Mouse (Mus musculus): ENCODE data around the gene Fgf15.
A peak's percentile ranks its signal among the peaks of the same experiment; 100 is the strongest.

The Fgf15 gene

DNA sequence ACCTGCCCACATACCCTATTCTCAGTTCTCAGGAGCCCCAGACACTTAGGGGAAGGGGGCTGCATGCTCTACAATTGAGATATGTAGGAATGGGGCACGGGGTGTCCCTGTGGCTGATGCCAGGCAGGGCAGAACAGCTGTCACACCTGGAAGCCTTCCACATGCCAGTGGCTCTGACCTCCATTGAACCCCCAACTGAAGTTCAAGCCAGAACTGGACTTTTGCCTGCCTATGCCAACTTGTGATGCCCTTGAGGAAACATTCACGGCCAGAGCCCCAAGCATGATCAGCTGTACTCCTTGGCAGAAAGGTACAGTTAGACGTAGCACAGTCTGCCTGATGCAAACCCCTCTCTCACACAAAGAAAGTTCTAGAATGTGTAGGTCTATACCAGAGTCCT lies 37.0 kb downstream of the Fgf15 start:
- no peak for DNase-seq

DNA sequence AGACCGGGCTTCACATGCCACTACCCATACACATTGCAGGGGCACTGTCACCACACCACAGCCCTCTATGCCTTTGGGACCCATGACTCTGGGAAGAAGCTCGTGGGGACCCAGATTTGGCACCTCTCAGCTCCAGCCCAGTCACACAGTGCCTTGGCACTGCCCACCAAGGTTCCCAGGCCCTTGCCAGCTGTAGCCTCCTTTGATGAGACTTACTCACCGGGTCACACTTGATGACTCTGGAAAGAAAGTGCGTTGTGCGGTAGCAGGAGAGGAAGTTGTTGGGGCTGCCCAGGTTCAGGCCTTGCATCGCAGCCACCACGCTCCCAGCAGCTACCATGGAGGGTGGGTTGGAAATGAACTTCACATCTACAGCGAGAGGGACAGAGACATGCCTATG lies 37.5 kb downstream of the Fgf15 start:
- no peak for DNase-seq

DNA sequence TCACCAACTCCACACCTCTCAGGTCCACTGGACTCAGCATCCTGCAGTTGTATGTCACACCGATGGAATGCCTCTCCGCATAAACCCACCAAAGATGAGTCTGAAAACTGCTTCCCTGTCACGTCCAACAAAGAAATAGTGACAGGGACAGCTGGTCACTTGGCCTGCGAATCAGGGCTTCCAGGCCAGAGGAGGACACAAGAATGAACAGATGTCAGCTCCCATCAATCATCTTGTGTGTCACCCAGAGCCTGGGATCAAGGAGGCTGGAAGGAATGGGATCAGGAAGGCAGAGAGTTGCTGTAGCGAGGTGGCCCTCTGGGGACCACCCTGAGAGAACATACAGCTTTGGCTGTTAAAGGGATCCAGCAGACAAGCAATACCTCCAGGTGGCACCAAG lies 38.6 kb downstream of the Fgf15 start:
- no peak for DNase-seq

DNA sequence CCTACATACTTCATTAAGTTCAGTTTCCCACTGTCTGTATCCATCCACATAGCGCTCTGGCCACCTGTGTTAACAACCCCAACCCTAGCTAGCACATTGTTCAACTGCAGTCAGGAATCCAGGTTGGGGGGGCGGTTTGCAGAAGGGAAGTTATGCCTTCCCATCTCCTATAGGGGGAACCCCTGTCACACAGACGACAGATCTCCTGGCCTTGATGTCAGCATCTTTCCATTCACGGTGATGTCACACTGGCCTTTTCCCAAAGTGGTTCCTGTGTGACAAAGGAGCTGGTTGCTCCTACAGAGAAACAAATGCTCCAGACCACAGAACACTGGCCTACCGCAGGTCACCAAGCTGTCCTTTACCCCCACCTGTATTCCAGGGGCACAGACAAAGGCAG lies 39.2 kb downstream of the Fgf15 start:
- peak; percentile 37 for DNase-seq

DNA sequence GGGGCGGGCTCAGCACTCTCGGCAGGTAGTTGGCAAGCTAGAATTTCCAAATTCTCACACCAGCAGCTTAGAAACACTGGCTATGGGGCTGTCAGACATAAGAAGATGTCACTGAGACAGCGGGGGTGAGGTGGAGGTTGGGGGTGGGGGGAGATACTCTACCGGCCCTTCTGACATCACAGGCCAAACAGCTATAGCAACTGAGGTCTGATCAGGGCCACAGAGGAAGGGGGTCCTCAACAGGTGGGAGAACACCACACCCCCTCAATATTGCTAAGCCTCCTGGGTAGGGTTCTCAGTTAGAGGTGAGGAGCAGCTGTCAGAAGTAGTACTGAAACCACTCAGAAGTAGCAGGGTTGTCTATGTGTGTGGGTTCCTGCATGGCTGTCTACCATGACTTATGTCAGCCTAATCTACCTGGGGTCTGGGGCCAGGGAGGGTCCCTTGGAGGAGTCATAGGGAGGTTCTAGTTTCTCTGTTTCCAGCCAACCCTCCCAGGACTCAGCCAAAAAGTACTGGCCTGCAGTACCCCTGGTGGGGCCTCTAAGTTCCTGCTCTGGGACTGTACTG lies 40.1 kb downstream of the Fgf15 start:
- no peak for DNase-seq

DNA sequence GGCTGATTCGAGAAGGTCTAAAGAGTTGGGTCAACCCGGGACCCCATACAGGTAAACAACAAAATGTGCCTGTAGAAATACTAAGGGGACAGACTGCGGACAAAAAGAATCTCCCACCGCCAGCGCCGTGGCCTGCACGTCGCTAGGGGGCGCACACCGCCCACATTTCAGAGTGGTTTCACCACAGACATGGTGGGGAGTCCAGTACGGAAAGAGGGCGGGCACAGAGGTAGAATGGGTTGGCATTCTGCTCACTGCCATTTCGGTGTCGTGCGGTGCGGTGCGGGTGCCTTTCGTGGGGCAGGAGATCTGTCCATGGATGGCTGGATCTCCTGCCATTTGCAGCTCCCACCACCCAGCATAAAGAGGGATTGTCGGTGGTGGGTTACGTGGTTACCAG lies 41.2 kb downstream of the Fgf15 start:
- DNase-seq: peak; percentile 93

DNA sequence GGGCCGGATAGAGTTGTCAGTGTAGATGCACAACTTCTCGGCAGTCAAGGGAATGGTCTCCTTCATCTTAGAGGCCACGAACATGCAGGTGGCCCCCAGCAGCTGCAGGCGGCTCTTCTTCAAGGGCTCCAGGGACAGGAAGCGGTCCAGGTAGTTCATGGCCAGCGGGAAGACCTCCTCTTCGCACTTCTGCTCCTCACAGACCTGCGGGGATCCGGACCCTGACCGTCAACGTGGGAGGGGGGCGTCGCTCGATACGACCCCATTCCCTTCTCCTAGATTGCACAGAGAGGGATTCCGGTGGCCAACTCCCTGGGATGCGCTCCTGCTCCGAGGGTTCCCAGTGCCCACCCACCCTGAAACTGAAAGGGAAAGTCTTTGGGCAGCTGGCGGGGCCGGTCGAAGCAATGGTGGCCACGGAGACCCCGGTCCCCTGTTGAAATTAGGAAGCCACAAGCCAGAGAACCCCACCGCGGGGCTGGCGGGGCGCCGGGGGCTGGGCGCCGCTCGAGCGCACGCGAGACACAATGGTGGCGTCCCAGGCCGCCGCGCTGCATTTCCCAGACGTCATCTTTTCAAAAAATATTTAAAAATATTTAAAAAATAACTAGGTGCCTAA lies 41.7 kb downstream of the Fgf15 start:
- DNase-seq: peak; percentile 19

DNA sequence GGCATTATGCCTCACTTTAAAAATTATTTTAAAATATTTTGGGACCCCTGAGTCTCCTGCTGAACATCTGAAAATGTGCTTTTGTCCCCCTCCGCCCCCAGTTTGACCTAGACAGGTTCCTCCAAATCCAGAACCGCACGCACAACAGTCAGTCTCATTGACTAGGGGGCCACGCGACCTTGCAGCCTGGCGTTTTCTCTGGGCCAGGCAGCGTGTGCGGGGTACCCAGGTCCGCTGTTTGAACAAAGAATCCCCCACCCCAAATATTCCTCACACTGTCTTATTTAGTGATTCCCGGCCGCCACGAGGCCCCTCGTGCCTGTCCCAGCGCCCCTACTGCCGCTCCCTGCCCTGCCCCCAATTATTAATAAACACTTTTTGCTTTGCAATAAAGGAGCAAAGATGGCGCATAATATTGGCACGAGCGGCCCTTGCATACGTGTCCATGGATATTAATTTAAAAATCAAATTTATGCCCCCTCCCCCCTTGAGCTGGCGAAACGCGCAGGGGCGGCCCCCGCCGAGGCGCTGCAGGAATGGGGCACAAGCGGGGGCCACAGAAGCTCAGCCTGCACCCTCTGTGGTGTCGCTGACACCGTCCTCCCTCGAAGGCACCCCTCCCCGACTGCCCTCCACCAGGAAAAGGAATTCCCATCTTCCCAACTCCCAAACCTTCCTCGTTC lies 42.5 kb downstream of the Fgf15 start:
- DNase-seq: peak; percentile 10

DNA sequence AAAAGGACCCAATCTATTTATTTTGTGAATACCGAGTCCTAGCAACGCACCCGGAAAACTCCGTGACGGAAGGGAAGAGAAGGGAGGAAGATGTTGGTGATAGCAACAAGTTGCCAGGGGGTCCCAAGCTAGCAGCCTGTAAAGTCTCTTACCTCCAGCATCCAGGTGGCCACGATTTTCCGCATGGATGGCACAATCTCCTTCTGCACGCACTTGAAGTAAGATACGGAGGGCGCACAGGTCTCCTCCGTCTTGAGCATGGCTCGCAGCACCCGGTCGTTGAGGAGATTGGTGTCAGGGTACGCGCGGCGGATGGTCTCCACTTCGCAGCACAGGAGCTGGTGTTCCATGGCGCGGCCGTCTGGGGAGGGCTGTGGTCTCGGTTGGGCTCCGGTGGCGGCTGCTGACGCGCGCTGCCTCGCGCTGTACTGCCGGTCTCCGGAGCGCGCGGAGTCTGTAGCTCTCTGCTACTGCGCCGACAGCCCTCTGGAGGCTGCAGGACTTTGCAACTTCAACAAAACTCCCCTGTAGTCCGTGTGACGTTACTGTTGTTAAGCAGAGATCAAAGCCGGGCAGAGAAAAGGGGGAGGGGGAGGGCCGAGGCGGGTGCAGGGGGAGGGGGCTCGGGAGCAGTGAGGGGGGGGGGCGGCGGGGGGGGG lies 43.1 kb downstream of the Fgf15 start, which contains the start of gene Ccnd1:
Ccnd1 (minus strand) TSS at position 582 of the 659 bp plus-strand sequence.
- peak; percentile 71 for DNase-seq

DNA sequence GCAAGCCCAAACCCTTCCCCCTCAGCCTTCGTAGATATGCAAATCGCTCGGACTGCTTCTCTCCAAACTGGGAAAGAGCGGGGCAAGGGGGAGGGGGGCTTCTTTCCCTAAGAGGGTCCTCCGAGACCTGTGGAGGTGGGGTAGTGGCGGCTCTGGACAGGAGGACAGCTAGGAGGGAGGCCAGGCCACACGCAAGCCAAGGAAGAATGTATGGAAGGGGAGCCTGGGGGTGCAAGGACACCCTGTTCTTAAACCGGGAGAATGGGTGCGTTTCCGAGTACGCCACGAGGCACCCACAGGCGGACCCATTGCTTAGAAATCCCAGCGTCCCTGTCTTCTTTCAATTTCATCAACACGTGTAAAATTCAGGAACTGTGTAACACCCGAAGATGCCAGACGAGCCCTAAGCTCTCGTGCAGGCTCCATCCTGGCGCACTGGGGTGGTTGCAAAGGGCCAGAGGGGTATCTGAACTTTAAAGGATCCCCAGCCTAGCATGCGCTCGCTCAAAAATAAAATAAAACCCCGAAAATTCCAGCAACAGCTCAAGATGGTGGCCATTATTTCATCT lies 43.8 kb downstream of the Fgf15 start:
- DNase-seq: no peak

DNA sequence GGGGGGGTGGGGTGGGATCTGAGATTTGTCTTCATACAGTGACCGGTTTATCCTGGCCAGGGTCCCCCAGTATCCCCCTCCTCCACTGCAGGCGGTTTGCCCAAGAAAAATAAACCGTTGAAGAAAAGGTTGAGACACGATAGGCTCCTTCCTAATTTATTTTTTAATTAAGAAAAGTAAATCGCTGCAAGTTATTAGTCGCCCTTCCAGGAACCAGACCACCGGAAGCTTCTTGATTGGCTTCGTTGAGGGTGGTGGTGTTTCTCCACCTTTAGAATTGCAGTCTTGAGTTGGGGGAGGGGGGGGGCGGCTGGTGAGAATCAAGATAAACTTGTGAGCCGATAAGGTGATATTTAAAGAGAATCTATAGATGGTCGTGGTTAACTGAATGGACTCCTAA lies 44.3 kb downstream of the Fgf15 start:
- DNase-seq: no peak

DNA sequence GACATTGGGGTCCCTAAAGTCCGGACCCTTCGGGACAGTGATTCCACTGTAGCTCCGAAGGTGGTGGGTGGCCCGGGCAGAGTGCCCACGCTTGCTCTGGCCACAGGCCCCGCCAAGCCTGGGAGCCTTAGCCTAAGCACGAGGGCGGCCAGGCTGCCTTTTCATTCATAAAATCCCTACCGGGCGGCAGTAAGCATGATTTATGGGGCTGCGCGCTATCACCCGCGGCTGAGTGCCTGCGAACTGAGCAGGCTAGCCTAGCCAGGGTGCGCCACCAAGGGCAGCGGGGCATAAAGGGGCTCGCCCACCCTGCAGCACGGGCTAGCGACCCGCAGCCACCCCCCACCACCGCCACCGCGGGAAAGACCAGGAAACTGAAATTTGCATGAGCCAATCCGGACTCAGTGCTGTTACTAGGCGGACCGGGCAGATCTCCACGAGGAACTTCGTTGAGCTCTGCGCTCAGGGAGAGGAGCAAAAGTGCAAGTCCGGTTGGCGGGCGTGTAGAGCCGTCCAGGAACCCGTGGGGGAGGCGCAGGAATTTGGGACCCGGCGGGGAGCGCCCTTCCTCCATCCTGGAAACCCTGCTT lies 45.0 kb downstream of the Fgf15 start:
- DNase-seq: peak; percentile 85

DNA sequence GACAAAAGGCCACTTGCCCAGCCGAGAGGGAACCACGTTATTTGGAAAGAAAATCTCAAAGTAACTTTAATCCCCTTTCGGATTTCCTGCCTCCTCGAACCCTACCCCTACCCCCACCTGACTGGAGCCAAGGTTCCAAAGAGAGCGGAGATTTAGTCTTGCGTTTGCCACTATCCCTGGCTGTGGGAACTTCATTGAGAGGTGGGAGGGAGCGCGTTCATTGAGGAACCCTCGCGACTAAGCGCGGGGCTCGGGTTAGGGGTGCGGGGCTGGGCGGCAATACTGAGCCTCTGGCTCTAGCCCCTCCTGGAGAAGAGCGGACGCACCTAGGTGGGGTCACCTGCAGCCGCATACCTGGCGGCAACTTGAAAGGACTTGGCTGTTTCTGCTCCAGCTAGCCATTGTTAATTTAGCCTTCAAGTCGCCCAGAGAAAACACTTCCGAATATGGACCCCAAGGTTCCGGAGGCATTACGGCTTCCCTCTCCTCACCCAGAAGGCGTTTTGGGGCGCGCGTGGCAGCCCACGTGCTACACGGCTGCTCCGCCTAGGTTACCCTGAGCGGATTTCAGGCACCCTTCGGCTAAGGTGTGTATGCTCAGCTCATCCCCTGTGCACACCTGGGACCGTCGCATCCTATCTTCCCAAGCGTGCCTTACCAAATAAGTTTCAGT lies 45.9 kb downstream of the Fgf15 start:
- DNase-seq: peak; percentile 23

DNA sequence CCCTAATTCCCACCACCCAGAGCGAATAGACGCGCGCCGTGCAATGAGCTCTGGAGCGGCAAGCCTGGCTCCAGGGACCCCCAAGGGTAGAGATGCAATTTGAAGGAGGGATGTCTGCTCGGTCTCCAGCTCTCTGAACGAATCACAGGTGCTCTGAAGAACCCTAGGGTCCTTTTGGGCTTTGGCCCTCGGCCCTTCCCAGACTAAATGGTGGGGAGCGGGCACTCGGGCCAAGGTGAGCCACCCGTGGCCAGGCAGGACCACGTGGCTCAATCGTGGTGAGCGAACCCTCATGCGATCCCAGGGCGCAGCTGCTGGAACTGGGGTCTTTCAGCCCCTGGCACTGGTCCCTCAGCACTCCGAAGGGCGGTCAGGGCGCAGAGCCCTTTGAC lies 46.4 kb downstream of the Fgf15 start:
- no peak for DNase-seq

DNA sequence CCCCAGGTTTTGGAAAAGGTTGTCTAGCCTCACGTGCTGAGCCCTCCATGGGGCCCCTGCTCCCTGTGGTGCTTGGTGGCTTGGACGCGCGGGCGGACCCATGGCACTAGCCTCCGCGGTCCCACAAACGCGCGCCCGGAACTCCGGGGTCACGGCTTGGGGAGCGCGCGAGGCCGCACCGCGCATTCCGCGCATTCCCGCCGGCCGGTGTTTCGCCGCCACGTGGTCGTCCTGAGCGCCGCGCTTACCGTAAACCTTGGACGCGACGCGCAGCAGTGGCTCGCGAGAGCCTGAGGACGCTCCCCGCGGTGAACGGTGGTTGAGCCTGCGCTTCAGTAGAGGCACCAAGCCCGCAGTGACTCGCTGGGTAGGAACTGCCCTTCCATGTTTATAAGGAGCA lies 46.9 kb downstream of the Fgf15 start:
- DNase-seq: peak; percentile 77

Measured in lung, postnatal 14 days (tissue).